Mouse (Mus musculus): ENCODE results near the gene Gm20773. TPM values are rescaled to one million over a fixed set of nuclear protein-coding genes. Genes with fewer than 3 reads are reported as not detected.

Gm20773 gene
- total RNA-seq (2023) = not detected in 2 replicates

GRCm38 (mm10) chrY:13493726-13494125 lies at the start of gene Gm20773:
Gene Gm20773 (plus strand): TSS chrY:13494026.

GRCm38 (mm10) chrY:13465479-13465878 lies 28.3 kb upstream of the Gm20773 start, which contains the start of gene Gm21866:
Gene Gm21866 (minus strand): TSS chrY:13465579.

Other genes starting within 250 kb of the Gm20773 start
- gene Gm21440, start 241.6 kb upstream of the Gm20773 start, total RNA-seq (2023) = not detected in 2 replicates
- gene Gm21454, start 241.6 kb upstream of the Gm20773 start, total RNA-seq (2023) = not detected in 2 replicates
- not detected in 2 replicates for gene Gm21725, start 145.0 kb upstream of the Gm20773 start, total RNA-seq (2023)
- not detected in 2 replicates for gene Gm21866, start 28.4 kb upstream of the Gm20773 start, total RNA-seq (2023)